Mouse (Mus musculus) B cell, adult 62 days (primary cell): ENCODE data around the gene Gm21905. TPM values are rescaled to one million over a fixed set of nuclear protein-coding genes. Genes with fewer than 3 reads are reported as not detected.

ENCODE experiments used
- total RNA-seq: library from RNA; stranded (reverse); gene quantifications from 4 replicates; pipeline ENCODE4 v1.2.4, GENCODE M21; 2023

Gm21905 gene
- total RNA-seq = not detected in 4 replicates

DNA sequence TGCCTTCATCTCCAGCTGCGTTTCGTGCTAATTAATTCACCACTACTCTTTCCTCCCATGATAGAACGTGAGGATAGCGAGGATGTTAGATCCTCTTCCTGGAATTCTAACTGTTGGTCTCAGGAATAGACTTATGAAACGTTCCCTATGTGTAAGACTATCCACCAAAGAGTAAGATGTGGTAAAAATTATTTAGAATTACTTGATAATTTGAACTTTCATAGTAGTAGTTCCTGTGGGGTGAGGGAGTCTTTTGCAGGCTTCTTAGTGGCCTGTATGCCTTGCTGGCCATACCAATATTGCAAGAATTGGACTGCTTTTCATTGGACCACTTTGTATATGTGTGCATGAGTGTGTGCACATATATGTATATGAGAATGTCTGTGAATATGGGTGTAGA lies at the start of gene Gm21905:
TSS of gene Gm21905 (minus strand) at position 101 of the 400 bp plus-strand sequence.

GRCm38 (mm10) chr5:67941369-67941768 lies 4.9 kb downstream of the Gm21905 start, which contains the start of gene Gm5108:
Gene Gm5108, plus strand, starts transcription at chr5:67941669.

Other genes with a start within 250 kb of the Gm21905 start
- 117 to 133 TPM (median 125 TPM) in 4 replicates for gene Atp8a1, start 99.0 kb downstream of the Gm21905 start, total RNA-seq
- not detected in 4 replicates for gene Gm5108, start 4.8 kb downstream of the Gm21905 start, total RNA-seq
- gene Grxcr1, start 85.4 kb upstream of the Gm21905 start, total RNA-seq = not detected in 4 replicates